Mouse (Mus musculus) G1E (cell line): ENCODE data around the gene Slmap. TPM values are rescaled to one million over a fixed set of nuclear protein-coding genes. Genes with fewer than 3 reads are reported as not detected.
"Not testable (repeated sequence)": the region's sequence is repeated elsewhere in the genome, so short reads cannot be mapped to it uniquely, and the experiment has no call there.

Source experiments
- ATAC-seq: 2 replicates; pipeline ENCODE4 v1.8.0; 2016; ENCODE audit warnings: mild to moderate bottlenecking; ENCODE audit not compliant: insufficient number of reproducible peaks, poor library complexity, low FRiP score, severe bottlenecking; ENCODE audit errors: extremely low read depth
- DNase-seq: peaks from one replicate; pipeline ENCODE4 v3.0.0; 2012; ENCODE audit warnings: low spot score
- H3K27me3 ChIP-seq: 2 replicates; pipeline ENCODE4 v1.6.1; 2012; ENCODE audit warnings: mild to moderate bottlenecking, low read length, inconsistent platforms; ENCODE audit not compliant: insufficient read depth
- H3K36me3 ChIP-seq: replicated peaks from 2 replicates; pipeline ENCODE3; 2012; ENCODE audit warnings: mild to moderate bottlenecking, inconsistent platforms
- H3K4me1 ChIP-seq: 2 replicates; pipeline ENCODE4 v1.6.1; 2012; ENCODE audit warnings: low read depth, low read length, inconsistent platforms, mixed read lengths; ENCODE audit not compliant: insufficient read depth
- H3K4me3 ChIP-seq: 2 replicates; pipeline ENCODE4 v1.5.1; 2012; ENCODE audit warnings: low read depth, mild to moderate bottlenecking, inconsistent platforms, low read length, moderate library complexity, mixed read lengths
- H3K9me3 ChIP-seq: replicated peaks from 2 replicates; pipeline ENCODE4 v1.6.1; 2012; ENCODE audit warnings: inconsistent platforms
- CTCF ChIP-seq: IDR thresholded peaks from 2 replicates; pipeline ENCODE4 v1.5.1; 2012; ENCODE audit warnings: low read depth, low read length, inconsistent platforms, mixed read lengths
- GATA1 ChIP-seq: IDR thresholded peaks from 2 replicates; pipeline ENCODE4 v1.6.1; 2012; ENCODE audit warnings: borderline replicate concordance, low read length, inconsistent platforms, mixed read lengths
- GATA2 ChIP-seq: IDR thresholded peaks from 2 replicates; pipeline ENCODE4 v1.6.1; 2012; ENCODE audit warnings: low read depth, low read length, inconsistent platforms, borderline replicate concordance
- POLR2AphosphoS5 ChIP-seq: IDR thresholded peaks from 2 replicates; pipeline ENCODE4 v1.6.1; 2012; ENCODE audit warnings: low read depth, low read length, inconsistent platforms; ENCODE audit not compliant: insufficient replicate concordance
- TAL1 ChIP-seq: conservative IDR thresholded peaks from 2 replicates; pipeline ENCODE4 v1.6.1; 2012; ENCODE audit warnings: low read depth, low read length, inconsistent platforms, mixed read lengths
- polyA plus RNA-seq: library from polyadenylated mRNA; stranded (reverse); fragments of >175 nt; gene quantifications from 2 replicates; pipeline ENCODE4 v1.2.3, GENCODE M21; 2012
- total RNA-seq, 2 experiments: library from RNA; stranded (forward) in 1 of 2; stranded (reverse) in 1 of 2; fragments of 200-1000 nt in 1 of 2; fragments of >200 nt in 1 of 2; fragmentation: Nextera tagmentation in 1 of 2; gene quantifications; 2 replicates each; pipeline ENCODE4 v1.2.3; 2014 to 2017

Gene Slmap
- total RNA-seq (2014; fragmentation: Nextera tagmentation) (159 and 171 TPM in 2 replicates), total RNA-seq (2017) (78.3 and 92.9 TPM in 2 replicates), polyA plus RNA-seq (58.4 and 69.9 TPM in 2 replicates)

DNA sequence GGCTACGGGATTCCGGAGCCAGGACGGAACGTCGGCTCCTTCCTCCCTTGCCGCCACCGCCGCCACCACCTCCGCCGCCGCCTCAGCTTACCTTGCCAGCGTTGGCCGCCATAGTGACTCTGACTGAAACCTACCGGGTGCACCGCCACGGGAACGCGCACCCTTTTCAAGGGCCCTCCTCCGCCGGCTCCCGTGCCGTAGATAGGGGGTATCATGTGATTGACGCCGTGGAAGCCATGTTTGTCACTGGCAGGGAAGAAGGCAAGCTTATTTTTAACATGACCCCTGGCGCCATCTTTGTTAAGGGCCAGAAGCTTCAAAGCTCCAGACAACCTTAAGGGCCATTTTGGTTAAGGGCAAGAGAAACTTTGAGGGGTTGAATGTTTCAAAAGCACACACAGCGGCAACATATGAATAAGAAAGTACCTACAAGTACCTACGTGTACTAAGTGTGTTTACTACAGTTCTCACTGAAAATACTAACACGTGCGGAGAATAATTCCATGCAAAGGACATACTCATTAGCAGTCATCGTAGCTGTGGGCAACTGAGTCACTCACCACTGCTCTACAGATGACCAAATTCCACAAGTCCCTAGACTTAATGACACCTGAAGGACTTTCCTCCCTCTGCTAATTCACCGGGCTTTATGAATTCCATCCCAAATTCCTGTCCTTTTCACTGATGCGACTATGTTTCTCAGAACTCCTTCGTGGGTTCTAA lies at the start of gene Slmap:
TSS of gene Slmap (minus strand) at position 175 of the 723 bp plus-strand sequence.
- peak; percentile 89 for DNase-seq
- Histone ChIP-seq H3K36me3 (peaks cover 24% of the 10 kb centered on the region), H3K4me3 (peak within 1 kb of the TSS; percentile 97), H3K4me1 (peaks cover 35% of the 10 kb centered on the region), H3K27me3 (no peaks in the 10 kb centered on the region), H3K9me3 (no peaks in the 10 kb centered on the region)
- TF ChIP-seq GATA2 = no peak
- no peak for TF ChIP-seq GATA1
- TF ChIP-seq CTCF = no peak
- no peak for TF ChIP-seq TAL1
- no peak for TF ChIP-seq POLR2AphosphoS5
- peak; percentile 83 for ATAC-seq

DNA sequence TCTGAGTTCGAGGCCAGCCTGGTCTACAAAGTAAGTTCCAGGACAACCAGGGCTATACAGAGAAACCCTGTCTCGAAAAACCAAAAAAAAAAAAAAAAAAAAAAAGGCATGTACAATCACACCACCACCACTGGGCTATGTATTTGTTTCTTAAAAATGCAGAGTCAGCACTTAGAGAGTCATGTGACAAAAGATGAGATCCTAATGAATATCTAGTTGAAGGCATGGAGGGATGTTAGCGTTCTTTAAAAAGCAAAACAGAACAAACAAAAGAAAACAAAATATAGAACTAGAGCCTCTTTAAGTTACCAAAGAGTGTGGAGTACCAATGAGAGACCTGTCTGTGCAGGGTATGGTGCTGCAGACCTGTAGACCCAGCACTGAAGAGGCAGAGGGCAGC lies 48.9 kb upstream of the Slmap start:
- Histone ChIP-seq H3K27me3 (no peaks in the 10 kb centered on the region), H3K4me1 (peaks cover 71% of the 10 kb centered on the region), H3K4me3 (peak overlapping the region; percentile 36; the same call in 1 of the 2 replicates), H3K36me3 (peaks cover 27% of the 10 kb centered on the region), H3K9me3 (0 out of 2 replicates have a peak, but pooled peaks cover 5% of the 10 kb centered on the region)
- DNase-seq (no peak), ATAC-seq (no peak)
- no peak for TF ChIP-seq GATA1
- no peak for TF ChIP-seq GATA2
- no peak for TF ChIP-seq POLR2AphosphoS5
- no peak for TF ChIP-seq CTCF
- no peak for TF ChIP-seq TAL1

DNA sequence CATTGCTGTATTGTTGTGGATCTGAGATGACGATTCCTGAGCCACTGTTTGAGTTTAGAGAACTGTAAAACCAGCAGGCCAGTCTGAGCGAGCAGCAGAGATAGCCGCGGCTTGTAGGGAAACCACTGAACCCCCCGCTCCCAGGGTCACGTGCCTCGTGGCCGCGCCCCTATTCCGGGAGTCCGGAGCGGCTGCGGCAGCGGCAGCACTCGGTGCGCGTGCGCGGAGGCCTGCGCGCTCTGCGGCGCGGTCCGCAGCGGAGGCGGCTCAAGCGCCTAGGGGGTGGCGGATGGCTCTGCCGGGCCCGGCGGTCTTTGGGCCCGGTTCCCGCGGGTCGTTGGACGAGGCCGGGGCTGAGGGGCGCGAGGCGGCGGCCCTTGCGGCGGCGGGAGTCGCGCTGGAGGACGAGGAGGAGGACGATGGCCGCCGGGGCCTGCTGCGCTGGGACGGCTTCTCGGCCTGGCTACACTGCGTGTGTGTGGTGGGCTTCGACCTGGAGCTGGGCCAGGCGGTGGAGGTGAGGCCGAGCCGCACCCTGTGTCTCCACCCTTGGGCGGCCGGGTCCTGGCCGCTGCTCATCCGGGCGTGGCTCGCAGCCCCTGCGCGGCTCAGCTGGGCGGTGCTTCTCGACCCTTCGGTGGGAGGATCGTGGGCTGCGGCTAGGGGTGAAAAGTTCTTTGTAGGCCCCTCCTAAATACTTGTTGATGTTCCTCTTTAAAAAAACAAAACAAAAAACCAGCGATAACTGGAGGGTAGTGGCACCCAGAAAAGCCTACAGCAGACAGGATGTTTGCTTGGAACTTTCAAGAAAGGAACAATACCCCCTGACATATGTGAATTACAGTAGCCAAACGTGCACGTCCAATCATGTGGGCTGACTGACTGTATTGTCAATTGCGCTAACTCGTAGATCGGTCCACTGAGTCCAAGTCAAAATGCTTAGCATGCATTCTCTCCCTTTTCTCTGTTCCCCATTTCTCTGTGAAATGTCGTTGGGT lies 44.9 kb upstream of the Slmap start:
- ATAC-seq (peak; percentile 75), DNase-seq (peak; percentile 83)
- Histone ChIP-seq H3K36me3 (peaks cover 16% of the 10 kb centered on the region), H3K27me3 (no peaks in the 10 kb centered on the region), H3K4me3 (peak overlapping the region; percentile 91), H3K9me3 (0 out of 2 replicates have a peak, but pooled peaks cover 5% of the 10 kb centered on the region), H3K4me1 (peaks cover 44% of the 10 kb centered on the region)
- no peak for TF ChIP-seq GATA1

GRCm38 (mm10) chr14:26578791-26579191 lies 44.1 kb upstream of the Slmap start:
- Histone ChIP-seq H3K27me3 (no peaks in the 10 kb centered on the region), H3K4me3 (peak overlapping the region; percentile 91), H3K36me3 (peaks cover 14% of the 10 kb centered on the region), H3K9me3 (0 out of 2 replicates have a peak, but pooled peaks cover 5% of the 10 kb centered on the region), H3K4me1 (peaks cover 41% of the 10 kb centered on the region)
- peak; percentile 41 for ATAC-seq
- peak; percentile 23 for DNase-seq
- no peak for TF ChIP-seq GATA1
- TF ChIP-seq CTCF = no peak
- no peak for TF ChIP-seq POLR2AphosphoS5
- no peak for TF ChIP-seq GATA2
- TF ChIP-seq TAL1 = no peak

GRCm38 (mm10) chr14:26576255-26576780 lies 41.6 kb upstream of the Slmap start:
- Histone ChIP-seq H3K9me3 (no peaks in the 10 kb centered on the region), H3K4me3 (no peak overlapping the region), H3K27me3 (no peaks in the 10 kb centered on the region), H3K36me3 (peaks cover under 1% of the 10 kb centered on the region), H3K4me1 (peaks cover 38% of the 10 kb centered on the region)
- no peak for ATAC-seq
- DNase-seq = no peak
- TF ChIP-seq GATA1 (no peak), CTCF (no peak), GATA2 (no peak), TAL1 (no peak), POLR2AphosphoS5 (no peak)

DNA sequence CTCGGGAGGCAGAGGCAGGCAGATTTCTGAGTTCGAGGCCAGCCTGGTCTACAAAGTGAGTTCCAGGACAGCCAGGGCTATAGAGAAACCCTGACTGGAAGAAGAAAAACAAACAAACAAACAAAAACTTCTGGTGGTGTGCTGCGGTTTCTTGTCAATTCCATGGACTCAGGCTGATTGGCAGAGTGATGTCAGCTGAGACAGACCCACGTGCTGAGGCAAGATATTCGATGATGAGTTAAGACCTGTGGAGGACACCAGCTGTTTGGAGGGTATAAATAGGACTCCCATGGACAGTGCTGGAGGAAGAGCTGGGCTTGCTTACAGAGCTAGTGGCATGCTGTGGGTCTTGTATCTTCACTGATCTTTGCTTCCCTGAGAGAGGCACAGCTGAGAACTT lies 38.8 kb upstream of the Slmap start, which contains the start of gene Dennd6a:
TSS of gene Dennd6a (plus strand) at position 301 of the 400 bp plus-strand sequence.
- H3K4me3 ChIP-seq, ATAC-seq, H3K27me3 ChIP-seq, H3K9me3 ChIP-seq, DNase-seq, H3K36me3 ChIP-seq: not testable (repeated sequence)
- peaks cover 27% of the 10 kb centered on the region for H3K4me1 ChIP-seq
